Mouse (Mus musculus): ENCODE results near the gene Zfp217. TPM values are rescaled to one million over a fixed set of nuclear protein-coding genes. Genes with fewer than 3 reads are reported as not detected.

Zfp217 gene
- total RNA-seq, 4 experiments from 2014 or later = 23.0 to 38.9 (median 32.6) TPM

- DNase-seq = no peak
Measured at GRCm38 (mm10) chr2:170094220-170094619, 53.7 kb downstream of the Zfp217 start.

- no peak for DNase-seq
Measured at GRCm38 (mm10) chr2:170091563-170092443, 56.1 kb downstream of the Zfp217 start.

GRCm38 (mm10) chr2:170078442-170079017, 69.4 kb downstream of the Zfp217 start:
- no peak for DNase-seq

- DNase-seq = no peak
Measured at GRCm38 (mm10) chr2:170078041-170078440, 69.9 kb downstream of the Zfp217 start.

GRCm38 (mm10) chr2:170076941-170077490, 70.9 kb downstream of the Zfp217 start:
- DNase-seq = no peak

- DNase-seq = no peak
Measured at GRCm38 (mm10) chr2:170070641-170071241, 77.2 kb downstream of the Zfp217 start.

- no peak for DNase-seq
Measured at GRCm38 (mm10) chr2:170069976-170070375, 77.9 kb downstream of the Zfp217 start.

GRCm38 (mm10) chr2:170062378-170062777, 85.5 kb downstream of the Zfp217 start:
- no peak for DNase-seq

- no peak for DNase-seq
Measured at GRCm38 (mm10) chr2:170060066-170060465, 87.8 kb downstream of the Zfp217 start.

- no peak for DNase-seq
Measured at GRCm38 (mm10) chr2:170058774-170059173, 89.1 kb downstream of the Zfp217 start.
